Mouse (Mus musculus) urinary bladder, adult 18-20 months (tissue): ENCODE data around the gene Xbp1.
"Not testable (repeated sequence)": the region's sequence is repeated elsewhere in the genome, so short reads cannot be mapped to it uniquely, and the experiment has no call there.

Experiments
- DNase-seq, 2 experiments: peaks; one replicate each; pipeline ENCODE4 v3.0.0; 2022; ENCODE audit warnings: low spot score in 2 of 2, mixed read lengths in 2 of 2

The Xbp1 gene

DNA sequence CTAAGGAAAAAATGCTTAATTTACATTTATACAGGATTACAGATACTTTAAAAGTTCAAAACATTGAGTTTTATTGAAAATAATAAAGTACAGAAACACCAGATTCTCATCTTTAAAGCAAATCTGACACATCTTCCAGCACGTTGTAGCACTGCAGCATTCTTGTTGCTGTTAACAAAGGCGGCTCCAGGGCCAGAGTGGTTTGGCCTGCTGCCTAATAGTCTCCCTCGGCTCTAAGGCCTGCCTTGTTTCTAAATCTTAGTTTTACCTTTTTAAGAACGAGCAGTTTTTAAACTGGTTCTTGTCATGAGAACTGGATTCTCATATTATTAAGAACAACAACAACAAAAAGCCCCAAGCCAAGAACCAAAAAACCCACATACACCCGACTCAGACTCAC is 8.4 kb downstream of the Xbp1 start:
- DNase-seq: no peak

DNA sequence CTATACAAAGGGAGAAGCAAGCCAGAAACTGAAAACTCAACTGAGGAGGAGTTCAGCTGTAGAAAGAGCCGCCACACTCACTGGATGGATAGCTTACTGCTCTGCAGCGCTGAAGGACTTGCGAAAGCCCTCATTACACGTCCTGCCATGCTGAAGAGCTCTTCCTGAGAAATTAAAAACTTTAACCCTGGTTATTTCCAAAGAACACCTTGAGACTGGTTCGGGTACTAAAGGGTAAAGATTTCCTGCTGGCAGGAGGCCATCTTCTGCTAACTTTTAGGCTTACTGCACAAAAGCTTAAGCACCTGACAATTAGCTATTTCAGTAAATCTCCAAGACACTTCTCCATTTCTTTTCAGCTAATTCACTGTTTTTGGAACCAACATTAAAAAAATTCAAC is 9.7 kb downstream of the Xbp1 start:
- no peak for DNase-seq

GRCm38 (mm10) chr11:5530717-5531116 is 10.3 kb downstream of the Xbp1 start:
- DNase-seq: no peak

GRCm38 (mm10) chr11:5533108-5533507 is 12.6 kb downstream of the Xbp1 start:
- DNase-seq: no peak

- DNase-seq: not testable (repeated sequence)
These were observed 17.0 kb downstream of the Xbp1 start for GRCm38 (mm10) chr11:5537454-5537853.

- no peak for DNase-seq
These were observed 19.9 kb downstream of the Xbp1 start for GRCm38 (mm10) chr11:5540331-5540730.

GRCm38 (mm10) chr11:5541230-5541798 is 20.9 kb downstream of the Xbp1 start:
- DNase-seq: no peak

GRCm38 (mm10) chr11:5541799-5542481 is 21.5 kb downstream of the Xbp1 start, which contains the start of gene Ccdc117:
Ccdc117 (minus strand) TSS chr11:5542187.
- peak; percentile 91 for DNase-seq

GRCm38 (mm10) chr11:5542482-5543185 is 22.2 kb downstream of the Xbp1 start:
- DNase-seq: no peak

GRCm38 (mm10) chr11:5543281-5543680 is 22.8 kb downstream of the Xbp1 start:
- DNase-seq: no peak

DNA sequence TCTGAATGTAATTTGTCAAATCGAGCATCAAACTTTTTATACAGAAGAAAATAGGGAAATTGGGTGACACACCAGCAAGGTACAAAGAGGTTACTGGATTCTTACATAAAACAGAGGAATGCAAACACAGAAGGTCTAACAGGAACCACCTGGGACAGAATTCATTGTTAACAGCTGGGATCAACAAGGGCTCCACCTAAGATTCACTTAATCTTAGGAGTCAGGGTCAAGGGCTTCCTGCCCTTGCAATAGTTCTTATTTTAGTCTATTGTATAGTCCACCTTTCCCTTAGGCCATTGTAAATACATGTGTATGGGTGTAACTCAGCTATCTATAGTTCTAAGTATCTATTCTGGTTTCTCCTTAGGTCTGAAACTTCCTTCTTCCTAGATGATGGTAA is 24.2 kb downstream of the Xbp1 start:
- not testable (repeated sequence) for DNase-seq

DNA sequence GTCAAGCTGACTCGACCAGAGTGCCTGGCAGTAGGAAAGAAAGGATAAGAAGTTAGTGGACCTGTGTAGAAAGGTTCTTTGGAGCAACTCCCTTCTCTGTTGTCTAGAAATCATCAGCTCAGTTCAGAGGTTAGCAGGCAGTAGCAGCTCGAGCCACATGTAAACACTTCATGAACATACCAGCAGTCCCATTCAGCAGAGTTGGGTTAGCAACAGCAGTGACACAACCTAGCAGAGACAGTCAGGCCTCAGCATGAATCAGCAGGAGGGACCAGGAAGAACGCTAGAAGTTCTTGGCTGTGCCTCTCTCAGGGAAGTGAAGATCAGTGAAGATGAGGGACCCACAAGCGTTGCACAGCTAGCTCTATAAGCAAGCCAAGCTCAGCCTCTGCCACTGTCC is 25.0 kb downstream of the Xbp1 start:
- DNase-seq: no peak

DNA sequence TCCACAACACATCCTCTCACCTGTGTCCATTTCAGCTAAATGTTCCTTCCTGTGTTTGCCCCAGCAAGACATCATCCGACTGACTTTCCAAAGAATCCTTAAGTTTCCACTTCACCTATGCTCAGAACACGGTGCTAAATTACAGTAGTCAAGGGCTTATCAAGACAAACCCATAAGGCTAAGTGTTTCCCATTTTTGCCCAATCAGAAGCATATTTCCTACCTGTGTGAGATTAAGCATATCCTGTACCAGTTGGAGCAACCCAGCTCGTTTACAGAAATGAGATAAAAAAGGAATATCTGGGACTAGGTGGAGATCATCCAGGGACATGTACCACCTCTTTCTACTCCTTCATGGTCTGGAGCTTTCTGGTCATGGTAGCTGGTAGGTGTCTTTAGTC is 26.2 kb downstream of the Xbp1 start:
- no peak for DNase-seq

- DNase-seq: no peak
These were observed 31.0 kb downstream of the Xbp1 start for GRCm38 (mm10) chr11:5551430-5551829.

- DNase-seq: no peak
These were observed 31.5 kb downstream of the Xbp1 start for GRCm38 (mm10) chr11:5551931-5552330.

- DNase-seq: no peak
These were observed 39.8 kb downstream of the Xbp1 start for GRCm38 (mm10) chr11:5560273-5560672.

DNA sequence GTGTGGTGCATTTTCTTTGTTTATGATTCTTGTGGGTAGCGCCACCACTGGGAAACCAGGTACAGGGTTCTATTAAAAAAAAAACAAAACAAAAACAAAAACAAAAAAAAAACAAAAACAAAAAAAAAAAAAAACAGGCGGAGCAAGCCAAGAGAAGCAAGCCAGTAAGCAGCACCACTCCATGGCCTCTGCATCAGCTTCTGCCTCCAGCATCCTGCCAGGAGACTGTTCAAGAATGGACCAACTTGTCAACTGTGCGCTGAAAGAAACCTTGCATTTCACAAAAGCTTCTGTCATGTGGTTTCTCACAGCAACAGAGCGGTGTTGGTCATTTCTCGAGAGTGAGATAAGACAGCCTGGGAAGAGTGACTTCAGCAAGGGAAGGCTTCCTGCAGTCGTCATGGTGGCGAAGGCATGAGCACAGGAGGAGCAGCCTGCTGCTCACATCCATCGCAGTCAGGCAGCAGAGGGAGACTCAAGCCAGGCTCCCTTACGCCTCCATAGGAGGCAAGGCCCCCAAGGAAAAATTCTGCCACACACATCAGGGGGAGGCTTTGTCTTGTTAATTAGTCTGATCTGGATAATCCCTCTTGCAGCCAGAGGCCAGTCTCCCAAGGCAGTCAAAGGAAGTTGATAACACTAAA is 42.3 kb downstream of the Xbp1 start:
- no peak for DNase-seq

DNA sequence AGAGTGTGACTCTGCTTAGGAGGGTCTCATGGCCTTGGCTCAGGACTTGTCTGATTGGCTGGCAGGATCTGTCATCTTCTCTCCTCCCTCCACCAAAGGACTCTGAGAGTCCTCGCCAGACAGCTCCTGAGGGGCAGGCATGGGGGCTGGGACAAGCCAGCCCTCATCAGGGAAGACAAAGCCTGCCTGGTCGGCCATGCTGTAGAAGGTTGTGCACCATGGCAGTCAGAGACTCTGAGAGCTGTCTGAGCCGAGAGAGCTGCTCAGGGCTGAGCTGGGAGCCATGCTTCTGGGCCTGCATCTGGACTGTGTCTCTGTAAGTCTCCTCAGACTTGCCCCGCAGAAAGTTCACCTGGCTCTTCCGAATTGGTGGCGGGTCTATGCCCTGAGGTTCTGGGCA is 43.4 kb downstream of the Xbp1 start:
- no peak for DNase-seq

- DNase-seq: no peak
These were observed 45.1 kb downstream of the Xbp1 start for GRCm38 (mm10) chr11:5565596-5565995.

- DNase-seq: no peak
These were observed 46.0 kb downstream of the Xbp1 start for GRCm38 (mm10) chr11:5566506-5566905.

DNA sequence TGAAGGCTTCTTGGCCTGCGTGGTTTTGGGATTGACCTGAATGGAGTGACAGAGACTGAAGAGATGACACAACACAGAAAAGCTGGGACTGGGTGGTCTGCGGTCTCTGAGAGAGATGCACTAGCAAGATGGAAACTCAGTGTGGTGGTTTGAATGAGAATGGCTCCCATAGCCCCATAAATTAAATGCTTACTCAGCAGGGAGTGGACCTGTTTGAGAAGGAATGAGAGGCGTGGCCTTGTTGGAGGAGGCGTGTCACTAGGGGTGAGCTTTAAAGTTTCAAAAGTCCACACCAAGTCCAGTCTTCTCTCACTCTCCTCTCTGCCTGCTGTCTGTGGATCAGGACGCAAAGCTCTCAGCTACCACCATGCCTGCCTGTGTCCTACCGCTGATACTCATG is 47.2 kb downstream of the Xbp1 start:
- no peak for DNase-seq

DNA sequence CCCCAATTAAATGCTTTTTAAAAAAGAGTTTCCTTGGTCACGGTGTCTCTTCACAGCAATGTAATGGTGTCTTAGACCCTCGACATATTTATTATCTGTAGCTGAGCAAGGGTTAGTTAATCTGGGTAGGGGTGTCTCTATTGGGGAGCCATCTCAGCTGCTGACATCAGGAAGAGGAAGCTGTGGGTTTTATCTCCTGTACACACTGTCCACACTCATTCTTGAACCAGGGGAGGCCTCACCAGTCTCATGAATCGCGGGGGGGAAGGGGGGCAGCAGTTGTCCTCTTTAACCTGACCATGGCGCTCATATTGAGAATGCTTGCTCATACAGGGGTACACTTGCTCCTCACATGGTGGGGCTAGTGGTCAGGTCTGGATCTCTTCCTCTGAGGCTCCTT is 47.6 kb downstream of the Xbp1 start:
- DNase-seq: no peak

DNA sequence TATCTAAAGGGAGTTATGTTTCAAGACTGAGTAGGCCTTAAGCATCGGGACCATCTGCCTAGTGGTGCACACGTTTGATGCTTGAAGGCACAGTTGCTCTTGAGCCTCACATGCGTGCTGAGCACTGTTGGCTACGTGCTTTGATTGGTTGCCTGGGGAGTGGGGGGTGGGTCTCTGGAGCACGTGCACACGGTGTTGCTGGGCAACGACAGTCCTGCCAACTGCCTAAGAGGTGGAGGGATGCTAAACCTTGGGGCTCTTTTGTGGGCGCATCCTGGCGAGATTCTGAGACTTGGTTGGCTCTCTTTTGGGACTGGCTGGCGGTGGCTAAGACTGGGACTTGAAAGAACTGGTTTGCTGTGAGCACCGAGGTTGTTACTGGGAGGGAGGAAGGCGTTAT is 49.0 kb downstream of the Xbp1 start, which contains the start of gene Ankrd36:
TSS of gene Ankrd36 (plus strand) at position 211 of the 400 bp plus-strand sequence.
- DNase-seq: no peak
